Mouse (Mus musculus): ENCODE data around the gene Mgam.
"Not testable (repeated sequence)": the region's sequence is repeated elsewhere in the genome, so short reads cannot be mapped to it uniquely, and the experiment has no call there.

The Mgam gene

DNA sequence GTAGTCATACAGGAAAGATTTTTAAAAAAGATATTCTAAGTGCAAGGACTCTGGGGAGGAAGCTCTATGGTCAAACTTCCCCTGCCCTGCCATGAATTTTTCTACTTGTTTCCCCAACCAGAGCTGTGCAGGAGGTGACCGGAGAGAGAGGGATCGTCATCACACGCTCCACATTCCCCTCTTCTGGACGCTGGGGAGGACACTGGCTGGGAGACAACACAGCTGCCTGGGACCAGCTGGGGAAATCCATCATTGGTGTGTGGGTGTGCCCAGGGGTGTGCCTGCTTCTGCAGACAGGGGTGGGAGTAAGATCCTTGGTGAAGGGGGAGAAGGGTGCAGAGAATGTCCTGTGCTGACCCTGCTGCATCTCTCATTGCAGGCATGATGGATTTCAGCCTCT lies 99.9 kb downstream of the Mgam start:
- not testable (repeated sequence) for DNase-seq (ENCODE audit: low read depth, low spot score)

DNA sequence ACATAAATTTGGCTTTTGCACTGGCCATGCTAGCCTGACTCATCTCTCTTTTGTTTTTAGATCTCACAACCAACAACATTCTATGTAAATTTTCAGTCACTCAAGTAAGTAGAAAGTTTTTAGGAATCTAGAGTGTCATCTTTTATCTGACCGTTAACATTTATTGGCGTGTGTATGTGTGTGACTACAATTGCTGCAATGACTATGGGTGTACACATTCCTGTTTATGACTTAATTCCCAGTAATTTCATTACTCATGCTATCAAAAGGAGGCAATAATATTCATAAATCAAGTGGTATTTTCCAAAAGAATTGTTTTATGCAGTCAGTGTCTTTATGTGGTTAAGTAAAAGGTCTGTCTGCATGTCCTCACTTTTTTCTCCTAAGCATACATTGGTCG lies 110.9 kb downstream of the Mgam start:
- DNase-seq (ENCODE audit: low read depth, low spot score) = no peak

DNA sequence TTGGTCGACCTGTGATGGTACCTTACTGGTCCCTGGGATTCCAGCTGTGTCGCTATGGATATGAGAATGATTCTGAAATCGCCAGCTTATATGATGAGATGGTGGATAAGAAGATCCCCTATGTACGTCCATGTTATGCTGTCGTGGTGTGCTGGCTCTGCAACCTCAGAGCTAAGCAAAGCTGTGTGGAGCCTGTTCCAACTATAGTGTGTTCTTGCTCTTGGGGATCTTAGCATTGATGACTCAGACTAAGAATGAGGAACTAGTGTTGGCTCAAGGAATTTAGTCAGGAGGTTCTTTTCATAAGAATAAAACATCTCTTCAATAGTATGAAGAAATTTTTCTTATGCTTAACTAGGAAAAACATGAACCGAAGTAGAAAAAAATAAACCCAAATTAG lies 120.4 kb downstream of the Mgam start:
- not testable (repeated sequence) for DNase-seq (ENCODE audit: low read depth, low spot score)

DNA sequence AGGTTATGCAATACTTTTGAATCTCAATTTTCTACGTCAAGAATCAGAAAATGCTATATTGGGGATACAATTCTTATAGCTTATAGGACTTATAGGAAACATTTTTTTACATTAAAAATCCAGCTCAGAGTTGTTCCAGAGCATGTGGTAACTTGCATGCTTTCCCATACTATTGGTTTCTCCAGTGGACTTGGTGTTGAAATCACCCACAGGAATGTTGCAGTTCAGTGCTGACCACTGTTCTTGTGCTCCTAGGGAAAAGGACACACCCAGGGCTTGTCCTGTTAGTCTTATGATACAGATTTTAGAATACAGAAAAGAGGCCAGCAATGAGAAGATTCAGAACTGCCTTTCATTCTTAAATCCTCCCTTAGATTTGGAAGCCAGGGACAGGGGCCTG lies 127.3 kb downstream of the Mgam start:
- DNase-seq (ENCODE audit: low read depth, low spot score) = no peak

DNA sequence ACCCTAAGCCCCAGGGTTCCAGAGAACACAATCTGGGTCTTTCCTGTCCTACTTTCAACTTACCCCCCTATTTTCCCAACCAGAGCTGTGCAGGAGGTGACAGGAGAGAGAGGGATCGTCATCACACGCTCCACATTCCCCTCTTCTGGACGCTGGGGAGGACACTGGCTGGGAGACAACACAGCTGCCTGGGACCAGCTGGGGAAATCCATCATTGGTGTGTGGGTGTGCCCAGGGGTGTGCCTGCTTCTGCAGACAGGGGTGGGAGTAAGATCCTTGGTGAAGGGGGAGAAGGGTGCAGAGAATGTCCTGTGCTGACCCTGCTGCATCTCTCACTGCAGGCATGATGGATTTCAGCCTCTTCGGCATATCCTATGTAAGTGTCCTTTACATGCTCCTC lies 128.7 kb downstream of the Mgam start:
- DNase-seq (ENCODE audit: low read depth, low spot score) = not testable (repeated sequence)

DNA sequence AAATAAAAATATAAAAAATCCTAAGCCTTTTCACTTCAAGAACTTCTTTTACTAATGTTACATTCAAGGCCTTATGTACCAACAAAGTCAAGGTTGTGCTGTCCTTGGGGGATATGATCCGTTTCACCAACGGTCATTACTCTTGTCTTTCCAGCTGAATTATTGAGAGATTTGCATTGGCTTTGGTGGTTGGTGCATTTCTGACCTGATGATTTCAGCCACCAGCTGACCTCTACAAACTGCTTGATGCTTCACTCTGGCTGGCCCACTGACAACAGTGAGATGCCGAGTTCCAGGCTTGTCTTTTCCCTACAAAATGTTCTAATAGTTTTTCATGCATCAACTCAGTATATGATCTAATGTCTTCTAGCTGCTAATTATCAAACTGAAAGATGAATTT lies 146.0 kb downstream of the Mgam start:
- DNase-seq (ENCODE audit: low read depth, low spot score) = no peak

DNA sequence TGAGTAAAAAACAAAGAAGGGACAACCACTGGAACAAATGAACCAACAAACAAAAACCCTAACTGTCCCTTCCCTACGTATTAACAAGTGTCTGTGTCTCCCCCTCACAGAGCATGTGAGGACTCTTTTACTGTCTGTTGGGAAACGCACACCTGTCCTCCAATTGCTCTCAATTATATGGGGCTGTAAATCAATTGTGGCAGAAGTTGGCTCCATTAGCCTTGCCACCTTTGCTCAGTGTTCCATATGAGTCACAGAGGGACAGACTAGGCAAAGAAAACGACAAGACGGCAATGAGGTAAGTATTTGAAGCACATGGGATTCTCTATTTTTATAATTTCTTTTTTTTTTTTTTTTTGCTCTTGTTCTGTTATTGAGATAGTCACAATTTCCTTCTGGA lies 149.8 kb downstream of the Mgam start:
- no peak for DNase-seq (ENCODE audit: low read depth, low spot score)

DNA sequence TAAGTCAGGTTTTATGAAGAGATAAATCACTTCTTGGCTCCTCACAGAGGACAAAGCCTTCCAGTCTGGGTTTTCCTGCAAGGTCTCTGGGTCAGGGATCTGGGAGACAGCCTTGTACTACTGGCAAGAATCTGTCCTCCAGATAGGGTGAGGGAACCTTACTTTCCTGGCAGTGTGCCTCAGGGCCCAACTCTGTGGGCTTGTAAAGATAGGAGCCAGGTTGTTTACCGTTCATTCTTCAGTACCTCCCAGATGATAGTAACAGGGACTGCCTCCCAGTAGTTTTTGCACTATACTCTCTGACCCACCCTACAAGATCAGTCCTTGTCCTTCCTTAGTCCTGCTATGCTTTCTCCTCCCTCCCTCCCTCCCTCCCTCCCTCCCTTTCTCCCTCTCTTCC lies 155.0 kb downstream of the Mgam start:
- DNase-seq (ENCODE audit: low read depth, low spot score) = no peak

DNA sequence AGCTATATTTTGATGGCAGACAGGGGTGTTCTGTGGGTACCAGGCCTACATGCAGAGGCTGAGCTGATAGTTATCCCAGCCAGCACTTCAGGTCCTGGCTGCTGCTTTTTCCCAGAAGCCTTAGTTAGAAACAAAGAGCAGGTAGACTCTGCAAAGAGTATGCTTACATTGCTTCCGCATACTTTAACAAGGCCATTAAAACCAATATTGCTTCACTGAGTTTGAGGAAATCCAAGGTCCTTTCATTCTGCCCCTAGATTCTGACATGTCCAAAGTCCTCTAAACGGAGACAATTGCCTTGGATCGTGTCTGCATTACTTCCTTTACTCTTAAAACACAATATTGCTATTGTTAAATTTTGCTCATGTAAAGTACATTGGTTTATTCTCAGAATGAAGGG lies 155.7 kb downstream of the Mgam start:
- DNase-seq (ENCODE audit: low read depth, low spot score) = no peak

DNA sequence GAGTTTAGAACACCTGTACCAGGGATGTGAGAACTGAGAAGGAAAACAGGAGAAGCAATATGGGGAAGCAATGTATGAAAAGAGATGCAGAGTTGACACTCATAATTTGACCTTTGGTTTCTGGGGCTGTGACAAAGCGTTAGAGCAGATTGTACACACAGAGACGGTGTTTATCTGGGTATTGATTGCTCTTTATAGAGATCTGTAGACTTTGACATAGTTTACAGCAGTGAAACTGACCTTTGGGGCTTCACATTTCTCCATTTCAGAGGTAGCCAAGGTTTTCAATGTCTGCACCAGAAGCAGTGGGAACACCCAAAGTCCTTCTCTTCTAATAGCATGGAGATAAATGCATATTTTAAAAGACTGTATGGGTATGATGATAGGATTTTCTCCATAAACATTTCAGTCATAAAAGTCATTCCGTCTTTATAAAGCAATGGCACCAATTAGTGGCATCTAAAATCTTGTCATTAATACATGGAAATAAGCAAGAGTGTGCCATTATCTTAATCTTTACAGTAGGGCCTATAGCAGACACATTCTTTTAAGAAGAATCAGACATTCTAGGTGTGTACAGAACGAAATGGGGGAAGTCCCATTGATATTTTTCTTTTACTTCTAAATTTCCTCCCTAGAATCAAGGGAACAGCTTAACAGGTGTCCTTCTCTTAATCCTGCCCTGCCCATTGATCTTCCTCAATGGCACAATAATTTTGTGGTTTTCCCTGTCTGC lies 166.6 kb downstream of the Mgam start:
- no peak for DNase-seq (ENCODE audit: low read depth, low spot score)

DNA sequence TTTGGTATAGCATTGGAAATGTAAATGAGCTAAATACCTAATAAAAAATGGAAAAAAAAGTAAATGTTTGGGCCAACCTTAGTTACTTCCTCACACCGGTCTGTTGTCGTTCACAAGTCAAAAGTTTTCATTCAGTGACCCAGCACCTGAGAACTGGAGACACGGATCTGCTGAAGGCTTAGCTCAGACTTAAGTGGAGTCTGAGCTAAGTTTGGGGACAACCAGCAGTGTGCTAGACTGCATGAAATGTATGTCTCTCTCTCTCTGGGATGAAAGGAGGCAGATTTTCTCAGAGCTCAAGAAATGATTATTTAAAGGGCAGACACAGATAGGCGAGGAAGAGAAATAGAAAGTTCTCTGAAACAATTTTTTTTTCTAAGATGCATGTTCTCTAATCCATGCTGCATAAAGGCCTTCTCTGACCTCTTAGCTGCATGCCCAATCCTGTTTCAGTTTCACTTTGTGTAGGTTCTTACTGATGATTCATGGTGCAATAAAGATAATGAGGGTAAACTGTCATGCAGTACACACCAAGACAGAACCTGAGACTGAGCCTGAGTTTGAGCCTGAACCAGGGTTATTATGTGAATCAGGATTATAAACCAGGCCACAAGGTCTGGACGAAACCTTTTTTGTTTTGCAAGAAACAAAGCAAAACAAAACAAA lies 189.7 kb downstream of the Mgam start:
- DNase-seq (ENCODE audit: low read depth, low spot score) = peak; percentile 46

Data from CD4-positive, CD25-positive, alpha-beta regulatory T cell, adult 2 months (primary cell).